Mouse (Mus musculus) brown adipose tissue, adult 24 weeks (tissue): ENCODE results near the gene Scaf1. TPM values are rescaled to one million over a fixed set of nuclear protein-coding genes. Genes with fewer than 3 reads are reported as not detected.
A peak's percentile ranks its signal among the peaks of the same experiment; 100 is the strongest.

ENCODE experiments used
- H3K27ac ChIP-seq: fragments of 200-500 bp; replicated peaks from 2 replicates; pipeline ENCODE4 v1.5.1; 2012; ENCODE audit warnings: low read depth, mild to moderate bottlenecking, low read length
- H3K4me1 ChIP-seq: fragments of 200-500 bp; 2 replicates; pipeline ENCODE4 v1.6.1; 2012; ENCODE audit warnings: low read length, mixed read lengths; ENCODE audit not compliant: control insufficient read depth, insufficient read depth, insufficient read length
- H3K4me3 ChIP-seq: fragments of 200-500 bp; 2 replicates; pipeline ENCODE4 v1.5.1; 2012; ENCODE audit warnings: low read depth, mild to moderate bottlenecking, low read length, moderate library complexity; ENCODE audit not compliant: insufficient read depth
- polyA plus RNA-seq: library from polyadenylated mRNA; stranded (reverse); fragments of >200 nt; gene quantifications from 2 replicates; pipeline ENCODE4 v1.2.4, GENCODE M21; 2012; ENCODE audit not compliant: missing spikeins, insufficient read depth, insufficient read length

Scaf1 gene
- polyA plus RNA-seq, 1 experiment = 27.5 TPM

DNA sequence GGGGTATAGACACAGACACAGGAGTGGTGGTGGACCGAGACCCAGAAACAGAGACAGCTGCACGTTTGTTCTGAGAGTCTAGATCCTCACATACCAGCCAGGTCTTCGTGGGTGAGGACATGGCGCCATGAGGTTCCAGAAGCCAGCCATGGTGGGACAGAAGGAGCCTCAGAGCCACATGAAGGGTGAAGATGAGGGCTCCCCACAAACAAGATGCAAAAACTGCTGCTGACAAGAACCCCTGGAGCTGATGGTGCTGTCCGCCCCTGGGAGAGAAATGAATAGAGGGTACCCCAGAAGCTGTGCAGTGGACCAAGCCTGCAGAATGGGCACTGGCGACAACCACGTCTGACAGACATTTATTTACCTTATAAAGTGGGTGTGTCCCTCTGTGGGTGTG lies 45.0 kb downstream of the Scaf1 start:
- Histone ChIP-seq H3K4me3 (peak overlapping the region; percentile 59; the same call in 1 of the 2 replicates), H3K4me1 (no peaks in the 10 kb centered on the region), H3K27ac (no peak overlapping the region)

DNA sequence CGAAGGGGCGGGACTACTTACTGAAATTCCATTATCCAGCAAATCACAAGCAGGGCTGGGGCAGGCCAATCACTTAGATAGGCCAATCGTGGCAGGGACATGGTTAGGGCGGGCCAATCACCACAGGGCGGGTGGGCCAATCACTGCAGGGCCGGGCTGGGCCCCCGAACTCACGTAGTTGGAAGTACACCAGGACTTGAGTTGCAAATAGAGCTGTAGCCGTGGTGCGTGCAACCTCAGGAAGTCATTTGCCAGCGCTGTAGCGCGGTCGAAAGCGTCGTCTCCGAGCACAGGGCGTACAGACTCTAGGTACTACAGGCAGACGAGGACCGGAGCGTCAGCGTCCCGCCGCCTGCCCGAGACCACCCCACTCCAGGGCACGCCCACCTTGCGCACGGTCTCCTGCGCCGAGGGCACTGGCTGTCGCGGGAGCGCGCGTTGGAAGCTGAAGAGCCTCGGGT lies 45.9 kb downstream of the Scaf1 start:
- Histone ChIP-seq H3K4me1 (no peaks in the 10 kb centered on the region), H3K4me3 (peak overlapping the region; percentile 59), H3K27ac (no peak overlapping the region)

DNA sequence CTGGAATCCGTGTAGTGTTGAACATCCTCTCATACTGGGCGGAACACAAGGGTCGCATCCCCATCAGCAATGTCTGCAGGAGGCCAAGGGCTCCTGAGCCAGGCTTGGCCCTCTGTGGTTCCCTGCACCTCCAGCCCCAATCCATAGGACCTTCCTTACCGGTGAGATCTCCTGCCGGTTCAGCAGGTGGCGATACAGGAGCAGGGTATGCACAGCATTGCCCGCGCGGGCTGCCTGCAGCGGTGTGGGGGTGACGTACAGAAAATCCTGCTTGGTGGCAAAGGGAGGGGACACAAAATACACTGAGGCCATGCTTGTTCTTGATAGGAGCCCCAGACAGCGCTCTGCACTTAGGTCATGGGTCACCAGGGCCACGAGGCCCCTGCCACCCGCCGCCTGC lies 49.5 kb downstream of the Scaf1 start:
- Histone ChIP-seq H3K4me3 (no peak overlapping the region), H3K27ac (no peak overlapping the region), H3K4me1 (no peaks in the 10 kb centered on the region)

DNA sequence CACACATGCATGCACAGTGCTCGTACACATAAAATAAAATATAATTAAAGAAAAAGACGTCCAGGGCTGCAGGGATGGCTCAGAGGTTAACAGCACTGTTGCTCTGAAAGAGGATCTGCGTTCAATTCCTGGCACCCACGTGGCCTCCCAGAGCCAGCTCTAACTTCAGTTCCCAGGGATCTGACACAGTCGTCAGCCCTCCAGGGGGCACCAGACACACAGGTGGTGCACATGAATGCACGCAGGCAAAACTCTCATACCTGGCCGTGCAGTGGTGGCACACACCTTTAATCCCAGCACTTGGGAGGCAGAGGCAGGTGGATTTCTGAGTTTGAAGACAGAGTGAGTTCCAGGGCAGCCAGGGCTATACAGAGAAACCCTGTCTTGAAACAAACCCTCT lies 50.2 kb downstream of the Scaf1 start:
- no peaks in the 10 kb centered on the region for H3K4me1 ChIP-seq
- H3K27ac ChIP-seq = no peak overlapping the region
- no peak overlapping the region for H3K4me3 ChIP-seq

DNA sequence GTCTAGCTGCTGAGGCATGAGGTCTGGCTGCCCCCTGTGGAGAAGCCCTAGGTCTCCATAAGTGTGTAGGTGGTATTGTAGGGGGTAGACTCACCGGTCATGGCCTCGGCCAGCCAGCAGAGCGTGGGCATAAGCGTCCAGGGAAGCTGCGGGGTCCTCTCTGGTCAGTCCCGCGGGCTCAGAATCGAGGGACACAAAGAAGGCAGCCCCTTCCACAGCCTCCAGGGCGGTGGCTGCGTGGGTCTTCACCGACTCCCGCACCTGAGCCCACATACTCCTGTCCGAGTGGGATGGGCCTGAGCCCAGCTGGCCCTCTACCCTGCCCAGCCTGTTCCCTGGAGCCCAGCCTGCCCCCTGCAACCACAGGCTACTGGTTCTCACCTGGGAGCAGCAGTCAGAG lies 51.2 kb downstream of the Scaf1 start:
- Histone ChIP-seq H3K4me3 (no peak overlapping the region), H3K4me1 (no peaks in the 10 kb centered on the region), H3K27ac (no peak overlapping the region)

DNA sequence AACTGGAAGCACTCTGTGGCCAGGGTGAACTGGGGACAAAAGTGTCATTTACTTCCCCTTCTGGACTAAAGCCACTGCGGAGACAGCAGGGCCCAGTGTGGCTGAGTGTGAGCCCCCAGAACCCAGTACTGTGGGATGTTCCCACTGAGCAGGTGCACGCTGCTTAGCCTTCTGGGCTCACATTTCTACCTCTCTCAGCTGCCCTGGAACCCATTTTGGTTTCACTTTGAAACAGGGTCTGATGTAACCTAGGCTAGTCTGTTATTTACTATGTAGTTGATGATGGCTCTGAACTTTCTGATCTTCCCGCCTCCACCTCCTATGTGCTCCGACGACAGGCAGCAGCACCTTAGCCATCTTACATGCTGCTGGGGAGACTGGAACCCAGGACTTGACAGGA lies 53.3 kb downstream of the Scaf1 start:
- no peak overlapping the region for H3K27ac ChIP-seq
- no peak overlapping the region for H3K4me3 ChIP-seq
- H3K4me1 ChIP-seq = no peaks in the 10 kb centered on the region

DNA sequence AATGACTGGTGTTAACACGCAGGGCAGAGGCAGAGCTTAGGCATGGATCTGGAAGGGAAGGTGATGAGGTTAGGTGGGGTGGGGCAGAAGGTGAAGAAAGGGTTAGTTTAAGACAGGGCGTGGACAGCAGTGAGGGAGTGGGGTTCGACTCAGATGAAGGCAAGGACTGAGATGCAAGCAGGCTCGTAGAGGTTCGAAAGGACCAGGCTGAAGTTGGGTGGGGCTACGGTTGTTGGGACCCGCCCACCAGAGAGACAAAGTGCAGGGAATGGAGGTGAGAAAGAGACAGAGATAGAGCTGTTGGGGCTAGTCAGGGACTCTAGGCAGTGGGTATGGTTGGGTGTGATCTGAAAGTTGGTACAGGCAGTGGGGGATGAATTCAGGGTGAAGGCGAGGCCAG lies 53.8 kb downstream of the Scaf1 start:
- Histone ChIP-seq H3K4me1 (no peaks in the 10 kb centered on the region), H3K4me3 (no peak overlapping the region), H3K27ac (no peak overlapping the region)

DNA sequence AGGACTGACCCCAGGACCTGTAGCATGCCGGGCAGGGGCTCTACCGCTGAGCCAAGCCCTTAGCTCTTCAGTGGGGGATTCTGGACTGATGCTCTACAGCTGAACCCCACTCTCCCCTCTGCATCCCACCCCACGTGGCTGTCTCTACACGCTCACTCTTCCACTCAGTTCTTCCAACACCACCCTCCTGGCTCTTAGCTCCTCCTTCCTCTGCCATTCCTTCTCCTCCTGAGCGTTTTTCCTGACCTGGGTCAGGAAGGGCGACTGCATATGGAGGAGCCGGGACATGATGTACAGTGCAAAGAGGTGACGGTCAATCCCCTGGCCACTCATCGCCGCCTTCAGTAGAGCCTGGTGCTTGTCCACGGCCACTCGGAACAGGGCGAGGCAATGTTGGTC lies 55.7 kb downstream of the Scaf1 start:
- no peak overlapping the region for H3K27ac ChIP-seq
- no peaks in the 10 kb centered on the region for H3K4me1 ChIP-seq
- no peak overlapping the region for H3K4me3 ChIP-seq

DNA sequence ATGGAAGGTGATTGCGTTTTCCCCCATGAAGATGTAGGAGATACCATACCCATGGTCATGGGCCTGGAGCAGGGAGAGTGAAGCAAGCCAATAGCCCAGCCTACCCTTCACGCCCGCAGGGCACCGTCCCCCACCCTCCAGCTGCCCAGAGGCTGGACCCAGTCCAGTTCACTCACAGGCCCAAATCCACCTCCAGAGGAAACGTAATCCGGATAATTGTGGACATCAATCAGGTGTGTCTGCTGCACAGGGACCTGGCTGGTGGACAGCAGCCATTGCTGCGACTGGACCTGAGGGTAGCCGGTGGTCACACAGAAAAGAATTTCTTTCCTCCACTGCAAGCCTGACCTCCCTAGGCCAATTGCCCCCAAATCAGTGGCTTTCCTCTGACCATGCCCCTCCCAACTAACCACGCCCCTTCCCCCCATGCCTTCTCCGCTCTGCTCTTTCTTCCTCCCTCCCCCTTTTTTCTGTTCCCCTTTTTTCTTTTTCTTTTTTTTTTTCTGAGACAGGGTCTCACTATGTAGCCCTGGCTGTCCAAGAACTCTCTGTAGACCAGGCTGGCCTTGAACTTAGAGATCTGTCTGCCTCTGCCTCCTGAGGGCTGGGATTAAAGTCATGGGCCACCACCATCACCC lies 56.2 kb downstream of the Scaf1 start:
- Histone ChIP-seq H3K4me3 (no peak overlapping the region), H3K27ac (no peak overlapping the region)

DNA sequence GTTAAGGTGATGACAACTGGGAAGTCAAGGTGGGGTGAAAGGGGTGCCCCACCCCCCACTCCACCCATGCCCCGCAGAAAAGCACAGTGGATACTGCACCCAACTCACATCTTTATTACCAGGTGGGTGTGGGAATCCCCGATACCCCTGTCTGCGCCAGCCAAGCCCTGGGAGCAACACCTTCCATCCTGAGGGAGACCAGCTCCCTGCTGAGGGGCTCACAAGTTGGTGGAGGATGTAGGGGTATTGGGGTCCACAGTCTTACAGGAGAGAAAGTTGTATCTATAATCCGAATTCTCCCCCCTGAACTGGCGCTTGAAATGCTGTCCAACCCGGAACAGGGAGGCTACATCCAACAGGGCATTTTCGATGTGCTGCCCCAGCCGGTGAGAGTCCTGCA lies 56.9 kb downstream of the Scaf1 start:
- Histone ChIP-seq H3K4me1 (no peaks in the 10 kb centered on the region), H3K27ac (no peak overlapping the region), H3K4me3 (no peak overlapping the region)

More for the DNA sequence above, 56.2 kb downstream of the Scaf1 start:
- H3K4me1 ChIP-seq = no peaks in the 10 kb centered on the region

DNA sequence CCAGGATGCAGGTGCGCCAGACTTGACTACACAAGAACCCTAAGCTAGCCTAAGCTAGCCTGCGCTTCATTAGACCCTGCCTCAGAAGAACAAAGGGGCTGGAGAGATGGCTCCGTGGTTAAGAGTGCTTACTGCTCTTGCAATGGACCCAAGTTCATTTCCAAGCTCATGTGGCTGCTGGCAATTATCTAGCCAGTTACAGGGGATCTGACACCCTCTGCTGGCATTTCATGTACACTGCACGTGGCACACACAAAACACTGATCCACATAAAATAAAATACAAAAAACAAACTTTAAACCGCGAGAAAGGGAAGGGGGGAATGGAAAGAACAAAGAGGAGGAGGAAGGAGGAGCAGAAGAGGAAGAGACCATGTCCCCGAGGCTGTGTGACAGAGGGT lies 58.0 kb downstream of the Scaf1 start:
- H3K4me3 ChIP-seq = no peak overlapping the region
- H3K27ac ChIP-seq = no peak overlapping the region
- H3K4me1 ChIP-seq = no peaks in the 10 kb centered on the region

DNA sequence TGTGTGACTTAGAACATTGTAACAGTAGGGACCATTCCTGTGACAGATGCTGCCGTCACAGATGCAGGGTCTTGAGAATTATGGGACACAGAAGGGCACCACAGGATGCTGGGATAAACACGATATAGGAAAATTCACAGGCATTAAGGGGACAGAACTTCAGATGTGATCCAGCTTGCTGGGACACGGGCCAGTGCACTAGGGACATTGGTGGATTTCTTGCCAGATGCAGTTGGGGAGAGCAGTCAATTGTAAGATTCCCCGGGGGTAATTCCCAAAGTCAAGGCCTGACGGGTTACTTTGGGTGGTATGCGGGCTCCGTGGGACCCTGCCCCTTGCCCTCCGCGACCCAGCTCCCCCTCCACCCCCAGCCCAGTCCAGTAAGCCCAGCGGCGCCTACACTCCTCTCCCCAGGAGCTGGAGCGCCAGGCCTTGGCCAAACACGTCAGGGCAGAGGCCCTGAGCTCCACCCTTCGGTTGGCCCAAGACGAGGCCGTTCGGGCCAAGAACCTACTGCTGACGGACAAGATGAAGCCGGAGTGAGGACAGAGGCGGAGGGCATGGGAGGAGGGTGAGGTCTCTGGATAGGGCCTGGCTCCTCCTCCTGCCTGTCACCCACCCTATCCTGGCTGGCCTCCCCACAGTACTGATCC lies 58.9 kb downstream of the Scaf1 start:
- H3K4me3 ChIP-seq = no peak overlapping the region
- H3K27ac ChIP-seq = no peak overlapping the region

DNA sequence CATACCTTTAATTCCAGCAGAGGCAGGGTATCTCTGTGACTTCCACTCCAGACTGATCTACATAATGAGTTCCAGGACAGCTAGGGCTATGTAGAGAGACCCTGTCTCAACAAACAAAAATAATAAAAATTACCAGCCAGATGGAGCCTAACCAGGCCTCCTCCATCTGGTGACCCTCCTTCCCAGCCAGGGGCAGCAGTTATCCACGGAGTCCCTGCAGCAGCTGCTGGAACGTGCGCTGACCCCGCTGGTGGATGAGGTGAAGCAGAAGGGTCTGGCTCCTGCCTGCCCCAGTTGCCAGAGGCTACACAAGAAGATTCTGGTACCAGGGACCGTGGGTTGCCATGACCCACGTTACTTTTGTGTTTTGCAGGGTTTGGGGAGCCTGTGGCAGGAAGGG lies 59.9 kb downstream of the Scaf1 start:
- no peaks in the 10 kb centered on the region for H3K4me1 ChIP-seq
- H3K27ac ChIP-seq = no peak overlapping the region
- H3K4me3 ChIP-seq = no peak overlapping the region

More for the DNA sequence above, 58.9 kb downstream of the Scaf1 start:
- no peaks in the 10 kb centered on the region for H3K4me1 ChIP-seq

DNA sequence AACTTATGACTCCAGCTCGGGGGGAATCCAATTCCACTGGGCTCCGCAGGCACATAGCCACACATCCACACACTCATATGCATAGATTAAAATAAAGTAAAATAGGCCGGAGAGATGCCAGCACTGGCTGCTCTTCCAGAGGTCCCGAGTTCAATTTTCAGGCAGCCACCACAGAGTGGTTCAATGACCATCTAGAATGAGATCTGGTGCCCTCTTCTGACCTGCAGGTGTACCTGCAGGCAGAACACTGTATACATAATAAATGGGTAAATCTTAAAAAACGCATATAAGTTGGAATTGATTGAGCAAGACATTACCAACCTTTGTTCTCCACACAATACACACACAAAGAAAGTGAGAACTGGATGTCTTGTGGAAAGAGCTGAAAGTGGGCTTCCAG lies 60.5 kb downstream of the Scaf1 start:
- Histone ChIP-seq H3K27ac (no peak overlapping the region), H3K4me1 (no peaks in the 10 kb centered on the region), H3K4me3 (no peak overlapping the region)

DNA sequence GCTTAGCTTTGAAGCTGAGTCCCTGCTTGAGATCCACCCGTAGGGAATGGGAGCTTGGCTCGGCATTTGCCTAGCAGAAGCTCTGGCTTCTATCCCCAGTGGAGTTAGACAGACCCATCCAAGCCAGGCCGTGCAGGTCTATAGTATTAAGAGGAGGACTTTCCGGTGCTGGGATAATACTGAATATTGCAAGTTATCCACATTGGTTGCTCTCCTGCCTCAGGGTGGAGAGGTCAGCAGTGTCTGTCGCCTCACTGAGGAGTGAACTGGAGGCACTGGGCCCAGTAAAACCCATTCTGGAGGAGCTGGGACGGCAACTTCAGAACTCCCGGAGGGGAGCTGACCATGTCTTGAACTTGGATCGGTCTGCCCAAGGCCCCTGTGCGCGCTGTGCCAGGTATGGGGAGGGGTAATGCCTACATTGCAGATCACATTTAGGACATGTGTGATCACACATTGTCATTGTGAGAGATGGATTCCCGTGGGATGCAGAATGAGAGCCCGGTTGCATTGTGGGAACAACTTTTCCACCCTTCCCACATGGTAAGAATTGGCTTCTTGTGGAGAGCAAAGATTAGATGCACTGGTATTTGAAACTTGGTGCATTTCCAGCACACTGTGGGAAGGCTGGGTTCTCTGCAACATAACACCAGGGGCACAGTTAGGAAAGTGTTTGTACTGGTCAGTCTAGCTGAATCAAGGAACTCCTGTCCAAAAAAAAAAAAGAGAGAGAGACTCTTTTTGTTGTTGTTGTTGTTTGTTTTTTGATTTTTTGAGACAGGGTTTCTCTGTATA lies 61.9 kb downstream of the Scaf1 start:
- H3K4me3 ChIP-seq = no peak overlapping the region
- no peak overlapping the region for H3K27ac ChIP-seq
- H3K4me1 ChIP-seq = no peaks in the 10 kb centered on the region
